Mouse (Mus musculus) kidney, postnatal 0 days (tissue): ENCODE data around the gene Zfhx3. TPM values are rescaled to one million over a fixed set of nuclear protein-coding genes. Genes with fewer than 3 reads are reported as not detected.

Experiments
- ATAC-seq: fragments of 200-750 bp; cut with Nextera tagmentation; replicated peaks from 2 replicates; pipeline ENCODE4 v1.8.0; 2017; ENCODE audit warnings: low read depth, moderate number of reproducible peaks, moderate TSS enrichment, moderate library complexity; ENCODE audit not compliant: low FRiP score
- DNase-seq: peaks from one replicate; pipeline ENCODE4 v3.0.0-alpha.2; 2016; ENCODE audit warnings: low spot score
- H3K27ac ChIP-seq: fragments of 300-500 bp; sonication (generic); 2 replicates; pipeline ENCODE4 v1.5.1; 2014; ENCODE audit warnings: mild to moderate bottlenecking
- H3K27me3 ChIP-seq: fragments of 300-500 bp; sonication (generic); 2 replicates; pipeline ENCODE4 v1.6.1; 2014; ENCODE audit warnings: low read length, mixed read lengths; ENCODE audit not compliant: insufficient read depth
- H3K36me3 ChIP-seq: fragments of 300-500 bp; sonication (generic); 2 replicates; pipeline ENCODE4 v1.6.1; 2014; ENCODE audit warnings: low read length, mixed read lengths; ENCODE audit not compliant: insufficient read depth
- H3K4me1 ChIP-seq: fragments of 300-500 bp; sonication (generic); replicated peaks from 2 replicates; pipeline ENCODE4 v1.6.1; 2014; ENCODE audit warnings: antibody characterized with exemption, low read length, mixed read lengths; ENCODE audit not compliant: insufficient read depth
- H3K4me2 ChIP-seq: fragments of 300-500 bp; sonication (generic); 2 replicates; pipeline ENCODE4 v1.6.1; 2014; ENCODE audit warnings: mild to moderate bottlenecking, low read length, moderate library complexity, mixed read lengths
- H3K4me3 ChIP-seq: fragments of 300-500 bp; sonication (generic); replicated peaks from 2 replicates; pipeline ENCODE4 v1.5.1; 2014; ENCODE audit warnings: low read depth, low read length
- H3K9ac ChIP-seq: fragments of 300-500 bp; sonication (generic); 2 replicates; pipeline ENCODE4 v1.6.1; 2014; ENCODE audit warnings: low read depth, low read length
- H3K9me3 ChIP-seq: fragments of 300-500 bp; sonication (generic); replicated peaks from 2 replicates; pipeline ENCODE4 v1.6.1; 2016; ENCODE audit warnings: low read length, inconsistent platforms, mixed read lengths
- CTCF ChIP-seq: IDR thresholded peaks from 2 replicates; pipeline ENCODE4 v1.5.1; 2016; ENCODE audit warnings: antibody characterized with exemption, low read depth, mild to moderate bottlenecking, moderate library complexity
- WGBS: fragments of 180-500 bp; shearing (Covaris S2); extraction: QIAGEN DNeasy Blood & Tissue Kit; methylation state at CpG from one replicate; pipeline ENCODE4 v1.1.7; 2014; 5-methylcytosine and 5-hydroxymethylcytosine counted together
- polyA plus RNA-seq: library from polyadenylated mRNA; unstranded; fragments of >200 nt; fragmentation: Nextera tagmentation; extraction: Ambion mirVana; gene quantifications from 2 replicates; pipeline ENCODE4 v1.2.1, GENCODE M21; 2015

Gene Zfhx3
- polyA plus RNA-seq, 1 experiment from 2014 or later, result 5.0 TPM

DNA sequence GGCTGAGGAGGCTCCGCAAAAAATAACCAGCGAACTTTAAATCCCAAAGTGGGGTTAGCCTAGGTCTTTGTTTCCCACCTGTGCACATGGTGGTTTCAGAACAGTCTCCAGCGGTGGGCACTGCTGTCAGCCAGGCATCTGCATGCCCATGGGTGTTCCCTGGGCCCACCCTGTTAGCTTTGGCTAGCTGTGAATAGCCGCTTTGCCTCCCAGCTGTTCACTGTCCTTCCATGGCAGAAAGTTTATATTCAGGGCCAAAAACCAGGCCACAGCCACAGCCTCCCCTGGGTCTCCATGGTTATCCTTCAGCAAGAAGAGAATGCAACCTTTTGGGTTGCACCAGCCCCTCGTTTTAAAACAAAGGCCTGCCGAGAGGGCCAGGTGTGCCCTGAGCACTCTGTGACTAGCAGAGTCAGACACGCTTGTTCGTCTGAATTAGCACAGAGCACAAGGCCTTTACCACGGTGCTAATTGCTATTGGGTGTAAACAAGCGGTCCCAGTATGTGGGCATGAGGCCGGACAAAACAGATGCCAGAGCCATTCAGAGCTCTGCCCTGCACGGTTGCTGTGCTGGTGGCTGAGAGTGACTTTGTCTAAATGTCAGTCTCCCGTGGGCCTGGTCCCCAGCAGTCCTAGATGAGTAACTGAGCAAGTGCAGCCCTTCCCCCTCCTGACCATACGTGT is 568.3 kb downstream of the Zfhx3 start:
- ATAC-seq (no peak), DNase-seq (no peak)
- H3K4me3 ChIP-seq, result no peak overlapping the region
- no peaks in the 10 kb centered on the region for H3K36me3 ChIP-seq
- no peak overlapping the region for H3K4me2 ChIP-seq
- no peaks in the 10 kb centered on the region for H3K4me1 ChIP-seq
- no peak for TF ChIP-seq CTCF
- no peaks in the 10 kb centered on the region for H3K27me3 ChIP-seq
- 61% methylated on average over 14 of the region's 14 CpGs for WGBS
- H3K9ac ChIP-seq, result no peak overlapping the region
- H3K9me3 ChIP-seq, result no peaks in the 10 kb centered on the region
- H3K27ac ChIP-seq, result no peak overlapping the region

DNA sequence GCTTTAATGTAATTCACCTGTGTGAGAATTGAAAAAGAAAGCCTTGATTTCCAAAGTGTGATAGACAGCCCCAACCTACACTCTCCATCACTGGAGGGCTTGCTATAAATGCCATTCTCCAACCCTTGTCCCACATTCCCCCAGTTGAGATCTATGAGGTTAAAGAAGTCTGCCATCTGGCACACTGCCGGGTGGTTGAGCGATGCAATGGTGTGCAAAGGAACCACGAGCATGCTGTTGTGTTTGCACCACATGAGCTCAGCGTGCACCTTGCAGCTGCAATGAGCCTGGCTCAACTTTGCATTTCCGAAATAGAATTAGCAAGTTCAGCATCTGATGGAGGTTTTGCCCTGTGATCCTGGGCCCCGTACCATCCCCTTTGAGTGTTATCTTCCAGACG is 575.7 kb downstream of the Zfhx3 start:
- no peak overlapping the region for H3K4me3 ChIP-seq
- TF ChIP-seq CTCF, result no peak
- DNase-seq (no peak), ATAC-seq (no peak)
- H3K27me3 ChIP-seq, result no peaks in the 10 kb centered on the region
- no peaks in the 10 kb centered on the region for H3K36me3 ChIP-seq
- no peak overlapping the region for H3K4me2 ChIP-seq
- 90% methylated on average over 7 of the region's 7 CpGs for WGBS
- no peak overlapping the region for H3K9ac ChIP-seq
- H3K4me1 ChIP-seq, result no peaks in the 10 kb centered on the region
- no peak overlapping the region for H3K27ac ChIP-seq
- H3K9me3 ChIP-seq, result no peaks in the 10 kb centered on the region

DNA sequence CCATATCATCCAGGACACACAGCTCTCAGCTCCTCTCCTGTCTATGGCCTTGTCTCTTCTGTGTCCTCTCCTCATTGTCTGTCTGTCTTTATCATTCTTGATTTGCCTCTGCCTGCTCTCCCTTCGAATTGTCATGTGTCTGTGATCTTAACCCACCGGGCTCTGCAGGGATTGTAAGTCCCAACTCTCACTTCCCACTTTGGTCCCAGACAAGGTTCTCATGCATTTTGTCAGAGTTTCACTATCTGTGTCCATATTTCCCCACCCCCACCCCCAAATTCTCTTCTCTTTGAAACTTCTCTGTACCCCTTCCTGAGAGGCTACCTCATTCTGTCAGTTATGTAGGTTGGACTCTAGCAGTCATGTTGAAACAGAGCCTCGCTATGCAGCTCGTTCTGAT is 579.6 kb downstream of the Zfhx3 start:
- H3K9ac ChIP-seq, result no peak overlapping the region
- WGBS, result 89% methylated on average over 4 of the region's 4 CpGs
- no peaks in the 10 kb centered on the region for H3K9me3 ChIP-seq
- no peaks in the 10 kb centered on the region for H3K4me1 ChIP-seq
- no peak for TF ChIP-seq CTCF
- H3K27me3 ChIP-seq, result no peaks in the 10 kb centered on the region
- no peaks in the 10 kb centered on the region for H3K36me3 ChIP-seq
- no peak overlapping the region for H3K27ac ChIP-seq
- ATAC-seq (no peak), DNase-seq (no peak)
- no peak overlapping the region for H3K4me3 ChIP-seq
- no peak overlapping the region for H3K4me2 ChIP-seq

DNA sequence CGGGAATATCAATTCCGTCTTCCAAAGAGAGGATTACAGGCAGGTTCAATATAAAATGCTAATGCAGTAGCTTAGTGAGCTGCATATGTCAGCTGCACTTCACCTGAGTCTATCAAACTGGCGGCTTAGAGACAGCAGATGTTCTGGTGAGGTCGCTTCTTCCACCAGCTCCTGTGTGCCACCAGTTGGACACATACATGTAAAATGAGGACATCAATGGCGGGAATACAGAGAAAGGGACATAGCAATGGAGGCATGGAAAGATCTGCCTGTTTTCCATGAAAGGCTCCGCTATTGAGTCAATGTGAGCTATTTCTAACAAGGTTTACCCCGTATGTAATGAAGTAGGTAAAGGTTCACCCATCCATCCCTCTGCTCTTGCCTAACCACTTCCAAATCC is 587.0 kb downstream of the Zfhx3 start:
- no peak overlapping the region for H3K4me3 ChIP-seq
- no peak overlapping the region for H3K9ac ChIP-seq
- H3K27me3 ChIP-seq, result no peaks in the 10 kb centered on the region
- no peaks in the 10 kb centered on the region for H3K36me3 ChIP-seq
- WGBS, result 94% methylated on average over 7 of the region's 7 CpGs
- DNase-seq (no peak), ATAC-seq (no peak)
- no peaks in the 10 kb centered on the region for H3K4me1 ChIP-seq
- H3K9me3 ChIP-seq, result no peaks in the 10 kb centered on the region
- TF ChIP-seq CTCF, result no peak
- H3K27ac ChIP-seq, result no peak overlapping the region
- no peak overlapping the region for H3K4me2 ChIP-seq

DNA sequence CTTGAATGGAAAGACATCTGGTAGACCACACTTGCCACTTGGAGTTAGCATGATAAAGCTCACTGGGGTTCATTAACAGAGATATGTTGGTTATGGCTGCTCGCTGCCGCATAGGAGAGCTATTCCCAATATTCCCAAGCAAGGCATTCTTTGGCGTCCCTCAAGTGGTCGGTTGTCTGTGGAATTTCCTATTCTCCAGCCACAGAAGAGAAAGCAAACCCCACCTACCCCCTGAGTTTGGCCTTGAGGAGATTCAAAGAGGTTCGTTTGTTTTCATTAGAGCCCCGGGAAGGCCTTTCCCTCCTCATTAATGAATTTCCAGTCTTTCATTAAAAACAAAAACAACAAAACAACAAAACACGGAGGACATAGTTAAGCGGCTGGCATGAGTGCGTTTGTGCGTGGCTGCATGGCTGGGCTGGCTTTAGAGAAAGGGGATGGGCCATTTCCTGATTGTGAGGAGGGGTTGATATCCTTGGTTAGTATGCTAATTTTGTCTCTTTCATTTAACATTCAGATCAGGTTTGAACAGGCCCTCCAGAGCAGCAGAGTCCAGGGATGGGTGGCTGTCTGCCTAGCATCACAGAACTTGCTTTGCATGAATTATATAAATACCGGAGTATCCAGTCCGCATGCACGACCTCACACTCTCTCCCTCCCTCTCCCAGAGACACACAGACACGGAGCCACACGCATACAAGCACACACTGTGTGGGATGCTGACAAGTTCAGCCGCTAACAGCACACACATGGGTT is 592.9 kb downstream of the Zfhx3 start:
- H3K4me2 ChIP-seq, result no peak overlapping the region
- H3K36me3 ChIP-seq, result no peaks in the 10 kb centered on the region
- no peak overlapping the region for H3K9ac ChIP-seq
- TF ChIP-seq CTCF, result no peak
- ATAC-seq (no peak), DNase-seq (no peak)
- H3K9me3 ChIP-seq, result no peaks in the 10 kb centered on the region
- no peaks in the 10 kb centered on the region for H3K4me1 ChIP-seq
- 84% methylated on average over 16 of the region's 16 CpGs for WGBS
- H3K27me3 ChIP-seq, result no peaks in the 10 kb centered on the region
- H3K4me3 ChIP-seq, result no peak overlapping the region
- H3K27ac ChIP-seq, result no peak overlapping the region

GRCm38 (mm10) chr8:108536186-108536585 is 593.7 kb downstream of the Zfhx3 start:
- no peak overlapping the region for H3K9ac ChIP-seq
- no peak overlapping the region for H3K27ac ChIP-seq
- 89% methylated on average over 7 of the region's 7 CpGs for WGBS
- H3K4me3 ChIP-seq, result no peak overlapping the region
- H3K4me1 ChIP-seq, result no peaks in the 10 kb centered on the region
- no peaks in the 10 kb centered on the region for H3K9me3 ChIP-seq
- ATAC-seq (no peak), DNase-seq (no peak)
- H3K4me2 ChIP-seq, result no peak overlapping the region
- H3K36me3 ChIP-seq, result no peaks in the 10 kb centered on the region
- no peak for TF ChIP-seq CTCF
- H3K27me3 ChIP-seq, result no peaks in the 10 kb centered on the region
